Mouse (Mus musculus) c-Kit-positive CD71-negative TER-119-negative erythroid progenitor cells, embryonic 14.5 days (primary cell): ENCODE measurements around the gene Gucy2d.
A peak's percentile ranks its signal among the peaks of the same experiment; 100 is the strongest.

ENCODE experiments used
- DNase-seq: peaks from one replicate; pipeline ENCODE4 v3.0.0-alpha.2; 2013; ENCODE audit warnings: low read depth

The Gucy2d gene

DNA sequence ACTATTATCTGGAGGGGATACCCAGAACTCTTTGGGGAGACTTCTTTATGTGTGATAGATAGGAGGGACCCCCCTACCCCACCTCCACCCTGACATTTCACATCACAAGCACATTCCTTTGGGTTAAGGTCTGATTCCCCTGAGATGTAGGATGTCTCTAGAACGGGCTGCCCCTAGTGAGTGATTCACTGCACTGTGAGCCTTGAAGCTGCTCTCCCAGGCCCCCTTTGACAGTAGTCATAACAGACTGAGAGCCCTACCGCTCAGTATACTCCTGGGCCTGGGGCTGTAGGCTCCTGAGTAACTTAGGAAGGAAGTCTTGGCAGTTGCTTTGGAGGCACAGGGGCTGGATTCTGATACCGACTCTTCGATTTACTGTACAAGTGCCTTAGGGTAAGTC is 50.1 kb downstream of the Gucy2d start:
- DNase-seq, result no peak

DNA sequence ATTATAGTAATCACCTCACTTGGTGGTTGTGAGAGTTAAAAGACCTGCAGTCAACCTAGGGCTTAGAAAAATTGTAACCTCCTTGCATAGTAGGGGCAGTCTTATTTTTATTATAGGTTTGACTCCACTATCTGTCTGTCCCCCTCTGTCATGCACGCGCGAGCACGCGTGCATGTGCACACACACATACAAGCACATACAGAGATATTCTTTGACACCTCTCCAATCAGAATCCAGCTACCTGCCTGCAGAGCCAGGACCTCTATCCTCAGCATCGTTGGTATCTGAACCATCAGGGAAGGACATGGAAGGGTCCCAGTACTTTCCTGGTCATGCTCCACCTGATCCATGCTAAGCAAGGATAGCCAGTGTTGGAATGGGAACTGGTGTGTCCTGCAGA is 50.7 kb downstream of the Gucy2d start:
- no peak for DNase-seq

DNA sequence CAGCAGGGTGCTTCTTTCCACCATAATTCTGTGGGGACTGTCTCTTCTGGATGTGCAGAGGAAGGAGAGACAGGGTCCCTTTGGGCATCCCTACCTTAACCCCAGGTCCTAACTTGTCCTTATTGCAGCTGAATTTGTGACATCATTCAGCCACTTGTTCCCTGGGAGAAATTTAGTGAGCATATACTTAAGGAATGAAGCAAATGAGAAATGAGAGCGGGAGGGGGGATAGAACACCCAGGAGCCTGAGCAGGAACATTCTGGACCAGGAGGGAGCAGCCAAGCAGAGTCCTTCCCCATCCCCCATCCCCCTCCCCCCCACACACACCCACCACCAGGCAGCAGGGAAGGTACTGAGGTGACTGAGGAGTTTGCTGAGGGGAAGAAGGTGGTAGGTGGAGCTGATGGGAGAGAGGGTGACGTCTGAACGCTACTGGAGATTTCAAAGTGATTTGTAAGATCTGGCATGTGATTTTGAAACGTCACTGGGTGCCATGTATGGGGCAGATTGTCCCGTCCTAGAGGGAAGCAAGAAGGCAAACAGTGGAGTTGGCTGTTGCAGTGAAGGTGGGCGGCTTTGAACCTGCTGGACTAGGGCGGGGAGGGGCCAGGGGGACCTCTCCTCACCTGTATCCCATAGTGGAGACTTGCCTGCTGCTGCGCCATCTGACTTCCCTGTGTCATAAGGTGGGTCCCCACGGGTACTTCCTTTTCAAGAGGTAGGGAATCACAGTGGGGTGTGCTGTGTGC is 51.4 kb downstream of the Gucy2d start:
- no peak for DNase-seq

DNA sequence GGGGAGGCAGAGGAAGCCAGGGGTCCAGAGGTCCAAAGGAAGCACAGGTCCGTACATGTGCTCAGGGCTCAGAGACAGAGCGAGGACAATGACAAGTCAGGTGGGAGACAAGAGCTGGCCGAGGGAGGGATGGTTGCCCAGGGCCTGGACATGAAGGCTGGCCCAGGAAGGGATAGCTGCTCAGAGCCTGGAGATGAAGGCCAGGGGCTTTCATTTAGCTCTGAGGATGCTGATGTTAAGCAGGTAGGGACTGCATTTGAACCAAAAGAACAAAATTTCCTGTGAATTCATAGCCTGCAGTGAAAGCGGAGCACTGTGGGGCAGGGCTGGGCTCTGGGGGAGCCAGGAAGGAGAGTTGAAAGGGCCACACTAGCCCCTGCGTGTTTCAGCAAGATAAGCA is 52.1 kb downstream of the Gucy2d start:
- no peak for DNase-seq

DNA sequence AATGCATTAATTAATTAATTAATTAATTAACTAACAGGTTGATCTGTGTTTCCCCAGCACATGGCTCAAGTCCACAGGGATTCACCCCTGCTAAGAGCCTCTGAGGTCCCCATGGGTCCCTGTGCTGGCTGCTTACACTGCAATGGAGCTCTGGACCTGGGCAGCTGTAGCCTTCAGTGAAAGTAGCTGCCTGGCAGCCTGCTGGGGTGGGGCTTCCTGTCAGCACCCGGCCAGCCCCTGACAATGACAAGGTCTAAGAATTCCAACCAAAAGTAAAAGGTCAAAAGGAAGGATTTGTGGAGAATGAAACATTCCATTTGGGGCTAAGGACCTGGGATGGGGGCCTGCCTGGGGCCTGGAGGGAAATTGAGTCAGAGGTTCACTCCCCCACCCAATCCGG is 53.1 kb downstream of the Gucy2d start:
- DNase-seq, result no peak

DNA sequence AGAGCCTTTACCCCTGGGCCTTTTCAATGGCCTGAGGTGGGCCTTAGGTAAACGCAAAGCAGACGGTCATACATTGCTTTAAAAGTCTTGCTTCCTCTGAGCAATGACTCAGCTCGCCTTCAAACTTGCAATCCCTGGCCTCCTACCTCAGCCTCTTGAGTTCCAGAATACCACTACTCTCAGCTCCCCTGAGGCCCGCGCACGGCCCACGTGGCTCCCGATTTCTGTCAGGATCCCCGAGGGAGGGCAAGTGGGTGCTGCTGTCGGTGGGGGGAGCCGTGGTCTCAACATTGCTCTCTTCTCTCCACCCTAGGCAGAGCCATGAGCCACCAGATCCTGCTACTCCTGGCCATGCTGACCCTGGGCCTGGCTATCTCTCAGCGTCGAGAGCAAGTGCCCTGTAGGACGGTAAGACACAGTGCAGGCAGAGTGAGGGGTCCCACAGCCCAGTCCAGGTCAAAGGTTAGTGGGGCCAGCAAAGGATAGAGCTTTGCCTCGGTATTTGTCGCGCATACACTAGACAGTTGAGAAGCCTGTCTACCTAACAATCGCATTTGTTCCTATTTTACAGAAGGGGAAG is 53.8 kb downstream of the Gucy2d start:
- DNase-seq, result no peak

DNA sequence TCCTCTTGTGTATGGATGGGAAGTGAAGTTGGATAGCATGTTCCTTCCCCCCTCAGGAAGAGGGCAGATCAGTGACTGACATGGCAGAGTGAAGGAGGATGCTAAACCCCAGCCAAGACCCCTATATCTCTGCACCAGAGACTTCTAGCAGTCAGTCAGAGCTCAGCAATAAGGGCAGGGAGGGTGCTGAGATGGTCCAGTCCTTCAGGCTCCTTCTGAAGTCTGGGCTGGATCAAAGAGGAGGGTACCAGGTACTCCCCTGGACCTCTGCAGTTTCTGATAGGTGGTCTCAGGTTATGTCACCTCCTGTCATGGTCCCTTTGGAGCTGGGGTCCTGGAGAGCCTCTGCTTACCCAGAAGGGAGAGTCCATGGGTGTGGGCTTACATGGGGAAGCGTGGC is 55.4 kb downstream of the Gucy2d start:
- DNase-seq, result no peak

DNA sequence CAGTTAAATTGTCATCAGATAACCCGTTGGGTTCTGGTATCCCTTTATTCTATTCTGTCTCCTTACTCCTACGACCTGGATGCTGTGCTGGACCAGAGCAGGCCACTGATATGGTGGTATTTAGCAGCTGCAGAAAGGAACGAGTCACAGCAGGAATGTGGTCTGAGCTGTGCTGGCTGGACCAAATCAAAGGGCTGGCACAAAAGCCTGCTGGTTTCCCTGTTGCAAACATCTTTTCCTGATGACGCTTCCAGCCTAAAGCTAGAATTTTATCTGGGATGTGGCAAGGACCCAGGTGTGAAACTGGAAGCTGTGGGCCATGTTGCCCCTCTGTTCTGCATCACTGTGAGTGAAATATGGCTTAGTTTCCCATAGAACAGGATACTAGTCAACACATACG is 57.2 kb downstream of the Gucy2d start:
- DNase-seq, result no peak

DNA sequence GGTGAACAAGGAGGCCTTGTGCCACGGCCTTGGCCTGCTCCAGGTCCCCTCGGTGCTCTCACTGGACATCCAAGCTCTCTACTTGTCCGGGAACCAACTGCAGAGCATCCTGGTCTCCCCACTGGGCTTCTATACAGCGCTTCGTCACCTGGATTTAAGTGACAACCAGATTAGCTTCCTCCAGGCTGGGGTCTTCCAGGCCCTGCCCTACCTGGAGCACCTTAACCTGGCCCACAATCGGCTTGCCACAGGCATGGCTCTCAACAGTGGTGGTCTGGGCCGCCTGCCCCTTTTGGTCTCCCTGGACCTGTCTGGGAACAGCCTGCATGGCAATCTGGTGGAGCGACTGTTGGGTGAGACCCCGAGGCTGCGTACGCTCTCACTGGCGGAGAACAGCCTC is 57.9 kb downstream of the Gucy2d start:
- no peak for DNase-seq

DNA sequence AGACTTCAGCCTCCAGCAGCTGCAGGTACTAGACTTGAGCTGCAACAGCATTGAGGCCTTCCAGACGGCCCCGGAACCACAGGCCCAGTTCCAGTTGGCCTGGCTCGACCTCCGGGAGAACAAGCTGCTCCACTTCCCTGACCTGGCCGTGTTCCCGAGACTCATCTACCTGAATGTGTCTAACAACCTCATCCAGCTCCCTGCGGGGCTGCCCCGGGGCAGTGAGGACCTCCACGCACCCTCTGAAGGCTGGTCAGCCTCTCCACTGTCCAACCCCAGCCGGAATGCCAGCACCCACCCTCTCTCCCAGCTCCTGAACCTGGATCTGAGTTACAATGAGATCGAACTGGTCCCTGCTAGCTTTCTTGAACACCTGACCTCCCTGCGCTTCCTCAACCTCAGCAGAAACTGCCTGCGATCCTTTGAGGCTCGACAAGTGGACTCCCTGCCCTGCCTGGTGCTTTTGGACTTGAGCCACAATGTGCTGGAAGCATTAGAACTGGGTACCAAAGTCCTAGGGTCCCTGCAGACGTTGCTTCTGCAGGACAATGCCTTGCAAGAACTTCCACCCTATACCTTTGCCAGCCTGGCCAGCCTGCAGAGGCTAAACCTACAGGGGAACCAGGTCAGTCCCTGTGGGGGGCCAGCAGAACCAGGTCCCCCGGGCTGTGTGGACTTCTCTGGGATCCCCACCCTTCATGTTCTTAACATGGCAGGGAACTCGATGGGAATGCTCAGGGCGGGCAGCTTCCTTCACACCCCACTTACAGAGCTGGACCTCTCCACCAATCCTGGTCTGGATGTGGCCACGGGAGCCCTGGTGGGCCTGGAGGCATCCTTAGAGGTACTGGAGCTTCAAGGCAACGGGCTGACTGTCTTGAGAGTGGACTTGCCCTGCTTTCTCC is 58.7 kb downstream of the Gucy2d start:
- no peak for DNase-seq

DNA sequence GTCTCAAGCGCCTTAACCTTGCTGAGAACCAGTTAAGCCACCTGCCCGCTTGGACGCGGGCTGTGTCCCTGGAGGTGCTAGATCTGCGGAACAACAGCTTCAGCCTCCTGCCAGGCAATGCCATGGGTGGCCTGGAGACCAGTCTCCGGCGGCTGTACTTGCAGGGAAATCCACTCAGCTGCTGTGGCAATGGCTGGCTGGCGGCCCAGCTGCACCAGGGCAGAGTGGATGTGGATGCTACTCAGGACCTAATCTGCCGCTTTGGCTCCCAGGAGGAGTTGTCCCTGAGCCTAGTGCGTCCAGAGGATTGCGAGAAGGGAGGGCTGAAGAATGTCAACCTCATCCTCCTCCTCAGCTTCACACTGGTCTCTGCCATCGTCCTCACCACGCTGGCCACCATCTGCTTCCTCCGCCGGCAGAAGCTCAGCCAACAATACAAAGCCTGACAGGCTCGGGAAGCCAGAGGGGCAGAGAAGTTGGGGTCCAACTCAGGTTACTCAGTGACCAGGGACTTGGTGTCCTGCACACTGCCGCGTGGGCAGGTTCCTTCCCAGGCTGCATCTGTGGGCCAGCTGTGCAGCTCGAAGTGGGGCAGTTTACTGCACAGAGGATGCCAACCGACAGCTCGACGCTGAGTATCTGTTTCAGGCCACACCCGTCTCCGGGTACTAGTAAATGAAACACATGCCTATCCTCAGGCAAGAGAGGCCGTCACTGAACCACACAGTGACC is 59.5 kb downstream of the Gucy2d start:
- DNase-seq, result no peak

DNA sequence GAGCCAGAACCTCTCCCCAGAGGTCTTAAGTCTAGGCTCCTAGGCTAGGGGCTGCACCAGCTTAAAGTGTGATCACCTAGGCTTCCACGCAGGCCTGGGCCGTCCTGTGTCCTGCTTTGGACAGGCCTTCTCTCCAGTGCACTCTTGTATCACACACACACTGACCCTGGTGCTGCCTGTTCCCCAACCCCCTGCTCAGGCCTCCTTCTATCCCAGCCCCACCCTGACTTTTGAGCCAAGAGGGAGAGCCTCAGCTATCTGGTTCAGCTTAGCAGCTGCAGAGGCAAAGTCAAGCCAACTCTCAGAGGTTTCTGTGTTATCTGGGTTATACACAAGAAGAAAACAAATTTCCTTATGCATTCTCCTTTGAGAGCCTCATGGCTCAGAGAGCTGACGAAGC is 60.3 kb downstream of the Gucy2d start:
- no peak for DNase-seq

DNA sequence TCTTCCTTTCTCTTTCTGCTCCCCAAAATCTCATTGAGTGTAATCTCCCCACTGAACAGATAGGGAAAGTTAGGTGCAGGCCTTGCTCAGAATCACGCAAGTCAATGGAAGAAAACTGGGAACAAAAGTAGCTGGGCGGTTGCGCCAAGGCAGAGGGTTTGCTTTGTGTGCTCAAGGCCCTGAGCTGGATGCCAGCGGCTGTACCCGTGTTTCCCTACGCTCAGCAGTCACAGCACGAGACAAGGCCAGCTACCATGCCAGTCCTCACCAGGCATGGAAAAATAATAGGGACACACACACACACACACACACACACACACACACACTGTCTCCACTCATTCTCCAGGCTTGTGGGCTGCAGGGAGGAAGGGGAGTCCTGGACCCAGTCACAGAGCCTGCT is 60.9 kb downstream of the Gucy2d start:
- DNase-seq, result no peak

DNA sequence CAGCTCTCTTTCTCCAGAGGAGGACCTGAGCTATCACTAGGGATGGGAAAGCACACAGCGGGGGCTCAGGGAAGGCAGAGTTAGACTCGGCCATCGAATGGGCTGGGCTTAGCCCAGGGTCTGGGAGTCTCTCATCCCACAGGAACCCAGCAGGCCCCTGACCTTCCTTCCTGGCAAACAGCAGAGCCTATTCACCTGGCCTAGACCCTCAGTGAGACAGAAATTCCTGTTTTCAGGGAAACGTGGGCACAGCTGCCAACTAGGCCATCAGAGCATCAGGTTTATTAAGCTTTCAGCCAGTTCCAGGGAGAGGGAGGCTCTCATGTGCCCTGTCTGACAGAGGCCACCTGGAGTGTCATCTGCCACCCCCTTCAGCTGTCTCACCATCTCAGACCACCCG is 62.7 kb downstream of the Gucy2d start:
- no peak for DNase-seq

DNA sequence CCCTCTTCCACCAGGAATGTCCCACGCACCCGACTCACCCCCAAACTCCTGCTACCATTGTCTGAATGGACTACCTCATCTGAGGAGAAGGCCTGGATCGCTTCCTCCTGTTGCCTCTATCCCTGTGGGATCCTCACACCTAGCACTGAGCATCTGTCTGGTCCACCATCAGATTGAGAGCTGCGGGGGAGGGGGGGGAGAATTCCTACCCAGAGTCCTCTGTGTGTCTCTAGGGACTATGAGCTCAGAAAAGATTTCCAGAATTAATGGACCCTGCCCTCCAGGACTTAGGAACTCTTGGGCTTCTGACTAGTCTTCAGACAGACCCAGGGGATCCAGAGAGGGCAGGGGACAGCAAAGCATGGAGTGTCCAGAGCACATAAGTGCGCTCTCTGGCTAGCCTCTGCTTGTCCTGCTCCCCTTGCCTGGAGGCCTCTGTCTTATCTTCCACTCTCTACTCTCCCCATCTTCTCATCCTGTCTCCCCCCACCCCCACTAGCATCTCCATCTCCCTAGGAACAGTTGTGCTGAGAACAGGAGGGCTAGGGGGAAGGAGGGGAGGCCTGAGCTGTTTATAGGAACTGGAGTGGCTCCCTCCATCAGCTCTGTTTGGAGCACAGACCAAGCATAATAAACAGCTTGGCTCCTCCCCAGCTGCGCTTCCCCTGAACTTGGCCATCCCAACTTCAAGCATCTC is 63.9 kb downstream of the Gucy2d start:
- DNase-seq, result no peak

DNA sequence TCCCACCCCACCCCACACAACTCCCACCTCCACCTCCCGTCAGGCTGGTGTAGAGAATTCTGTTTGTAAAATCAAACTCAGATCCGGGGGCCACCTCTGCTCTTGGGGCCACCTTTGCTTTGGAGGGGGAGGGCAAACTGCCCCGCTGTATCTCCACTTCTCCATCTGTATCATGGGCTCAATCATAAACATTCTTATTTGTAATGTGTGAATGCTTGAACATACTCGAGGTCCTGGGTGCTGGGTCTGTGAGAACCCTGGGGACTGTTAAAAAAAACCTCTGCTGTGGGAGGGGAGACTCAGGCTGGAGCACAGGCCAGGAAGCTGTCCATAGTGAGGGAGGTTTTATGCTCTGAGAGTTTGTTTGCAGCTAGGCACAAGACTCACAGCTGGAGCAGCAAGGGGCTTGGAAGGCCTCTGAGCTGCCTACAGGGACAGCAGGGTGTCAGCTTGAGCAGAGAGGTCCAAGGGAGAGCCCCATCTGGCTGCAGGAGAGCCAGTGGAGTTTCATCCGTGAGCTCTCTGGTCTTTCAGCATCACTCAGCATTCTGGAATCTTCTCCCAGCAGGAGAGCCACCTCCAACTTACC is 64.6 kb downstream of the Gucy2d start:
- DNase-seq, result no peak

DNA sequence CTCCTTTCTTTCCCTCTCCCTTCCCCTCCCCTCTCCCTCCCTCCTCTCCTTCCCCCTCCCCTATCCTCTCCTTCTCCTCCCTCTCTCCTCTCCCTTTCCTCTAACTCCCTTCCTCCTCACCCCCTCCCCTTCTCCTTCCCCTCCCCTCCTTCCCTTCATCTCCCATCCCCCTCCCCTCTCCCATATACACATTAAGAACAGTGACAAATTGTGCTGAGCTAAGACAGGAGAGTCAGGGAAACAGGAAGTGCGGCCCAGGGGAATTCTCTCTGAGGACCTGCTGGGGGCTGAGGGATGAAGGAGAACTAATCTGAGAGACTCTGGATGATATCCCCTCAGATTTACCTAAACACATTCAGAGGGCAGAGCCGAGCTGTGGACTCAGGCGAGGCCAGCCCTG is 65.4 kb downstream of the Gucy2d start:
- DNase-seq, result no peak

DNA sequence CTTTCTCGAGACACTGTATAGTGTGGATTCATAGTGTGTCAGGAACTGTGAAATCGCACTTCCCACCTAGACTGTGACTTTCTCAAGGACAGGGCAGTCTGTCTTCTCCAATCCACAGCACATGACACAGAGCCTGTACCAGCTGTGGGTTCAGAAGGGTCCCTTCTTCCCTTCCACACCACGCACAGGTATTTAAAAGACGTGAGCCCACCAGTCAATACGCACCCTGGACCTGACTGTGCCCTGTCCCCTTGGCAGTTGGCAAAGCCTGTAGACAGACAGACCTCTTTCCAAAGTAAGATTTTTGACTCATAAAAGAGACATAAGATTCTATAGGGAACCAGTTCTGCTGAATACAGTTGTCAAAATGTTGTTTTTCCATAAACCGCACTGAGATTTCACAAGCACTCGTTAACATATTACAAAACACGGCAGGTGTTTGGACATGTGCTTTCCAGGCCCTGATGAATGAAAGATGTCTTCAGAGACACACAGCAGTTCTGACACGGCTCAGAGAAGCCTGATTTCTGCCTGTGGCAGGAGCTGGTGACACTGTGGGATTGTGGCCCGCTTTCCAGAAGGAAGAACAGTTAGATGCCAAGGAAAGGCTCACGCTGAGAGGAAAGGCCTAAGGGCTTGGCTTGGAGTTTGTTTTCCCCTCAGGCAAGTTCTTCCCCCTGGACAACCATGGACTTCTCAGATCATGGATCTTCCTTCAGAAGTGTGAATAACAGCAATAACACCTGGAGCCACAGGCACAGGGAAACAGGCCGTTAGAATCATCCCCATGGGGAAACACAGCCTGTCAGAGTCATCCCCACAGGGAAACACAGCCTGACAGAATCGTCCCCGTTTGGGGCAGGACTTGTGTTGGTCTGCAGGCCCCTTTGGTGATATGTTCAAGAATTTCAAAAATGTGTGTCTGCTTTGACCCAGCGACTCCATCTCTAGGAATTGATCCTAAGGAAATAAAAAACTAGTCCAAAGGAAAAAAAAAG is 71.0 kb downstream of the Gucy2d start:
- no peak for DNase-seq

DNA sequence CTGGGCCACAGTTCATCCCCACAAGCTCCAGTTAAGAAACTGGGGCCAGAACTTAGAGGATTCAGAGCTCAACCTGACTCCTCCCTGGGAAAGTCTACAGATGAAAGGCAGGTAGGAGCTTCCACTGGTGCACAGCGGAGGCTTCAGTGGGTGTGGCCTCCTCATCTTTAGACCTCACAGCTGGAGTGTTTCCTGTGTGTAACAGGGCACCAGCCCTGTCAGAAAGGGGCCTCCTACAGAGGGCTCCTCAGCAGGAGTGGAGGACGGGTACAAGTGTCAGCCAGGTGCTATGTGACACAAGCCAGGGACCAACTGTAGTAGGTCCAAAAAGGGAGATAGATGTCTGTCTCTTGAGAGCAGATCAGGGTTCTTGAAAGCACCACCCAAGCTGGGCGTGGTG is 73.0 kb downstream of the Gucy2d start:
- no peak for DNase-seq

DNA sequence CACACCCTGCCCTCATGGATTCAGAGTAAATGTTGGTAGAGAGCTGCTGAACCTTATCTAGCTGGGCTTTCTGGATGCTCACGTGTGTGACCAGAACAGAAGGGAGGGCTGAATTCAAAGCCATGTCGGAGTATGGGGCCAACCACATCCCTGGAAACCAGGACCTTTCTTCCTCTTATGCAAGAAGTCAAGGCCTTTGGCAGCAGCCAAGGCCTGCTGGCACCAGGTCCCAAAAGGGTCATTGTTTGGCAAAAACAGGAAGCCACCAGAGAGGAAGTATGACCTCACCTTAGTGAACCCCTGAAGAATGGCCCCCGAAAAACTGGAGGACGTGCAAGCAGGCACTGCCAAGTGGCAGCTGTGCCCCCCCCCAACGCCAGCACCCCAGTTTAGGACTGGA is 82.4 kb downstream of the Gucy2d start:
- peak; percentile 28 for DNase-seq
